Mouse (Mus musculus): ENCODE measurements around the gene Cypt12. TPM values are rescaled to one million over a fixed set of nuclear protein-coding genes. Genes with fewer than 3 reads are reported as not detected.

Gene Cypt12
- total RNA-seq (2015) (not detected in 2 replicates), total RNA-seq (2017) (not detected in 2 replicates)

DNA sequence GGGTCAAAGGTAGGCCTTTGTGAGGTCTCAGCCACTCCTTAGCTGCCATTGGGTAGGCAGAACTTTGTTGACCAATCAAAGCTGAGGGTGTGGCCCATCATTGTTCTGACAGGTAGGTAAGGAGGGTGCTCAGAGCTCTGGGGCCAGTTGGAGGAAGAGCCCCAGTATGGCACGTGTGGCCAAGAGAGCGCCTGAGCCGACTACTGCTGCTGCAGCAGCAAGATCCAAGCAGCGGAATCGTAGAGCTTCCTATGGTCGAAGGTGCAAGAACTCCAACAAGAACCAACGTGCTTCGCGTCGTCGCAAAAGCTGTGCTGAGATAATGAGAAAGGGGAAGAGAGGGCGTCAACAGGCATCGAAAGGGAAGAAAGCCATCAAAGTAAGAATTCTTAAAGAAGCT, at the start of gene Cypt12:
Gene Cypt12, plus strand, starts transcription at position 112 of the 400 bp plus-strand sequence.
- no peak for ATAC-seq (ENCODE audit: poor library complexity, severe bottlenecking)

DNA sequence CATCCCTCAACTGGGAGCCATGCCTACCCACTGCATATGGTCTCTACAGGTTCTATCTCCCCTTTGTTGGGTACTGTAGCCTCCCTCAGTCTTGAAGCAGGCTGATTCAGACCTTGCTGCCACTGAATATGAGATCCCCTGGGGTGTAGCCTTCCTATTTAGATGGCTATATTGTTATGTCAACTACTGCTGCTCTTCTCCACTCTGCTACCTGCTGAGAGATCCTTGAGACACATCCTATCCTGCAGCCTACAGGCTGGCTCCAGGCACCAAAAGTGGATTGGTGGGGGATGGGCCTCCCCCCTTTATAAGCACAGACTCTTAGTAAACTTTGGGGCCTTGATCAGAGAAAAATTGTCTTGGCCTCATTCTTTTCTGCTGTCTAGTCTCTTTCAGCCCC, 34.4 kb upstream of the Cypt12 start:
- no peak for ATAC-seq (ENCODE audit: poor library complexity, severe bottlenecking)

DNA sequence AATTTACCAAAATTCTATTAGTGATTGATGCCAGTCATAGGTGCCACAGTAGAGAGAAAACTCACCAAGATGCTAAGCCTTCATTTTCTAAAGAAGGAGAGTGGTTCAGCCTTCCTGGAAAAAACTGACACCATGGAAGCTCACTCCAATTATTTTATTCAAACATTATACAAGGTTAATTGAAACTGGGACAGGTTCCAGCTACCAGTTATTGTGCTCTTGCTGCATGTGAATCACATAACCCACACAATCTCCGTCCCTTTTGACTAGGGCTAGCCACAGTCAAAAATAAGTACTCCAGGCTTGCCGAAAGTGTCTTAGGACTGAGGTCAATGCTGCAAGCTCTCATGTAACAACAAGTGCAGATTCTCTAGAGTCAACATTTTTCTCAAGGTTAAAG, 8.0 kb upstream of the Cypt12 start:
- ATAC-seq (ENCODE audit: poor library complexity, severe bottlenecking): no peak

All from megakaryocyte, adult 5-6 weeks (primary cell).